Mouse (Mus musculus) limb, embryonic 14.5 days (tissue): ENCODE results near the gene Gsta1. TPM values are rescaled to one million over a fixed set of nuclear protein-coding genes. Genes with fewer than 3 reads are reported as not detected.

Experiments
- ATAC-seq: fragments of 200-750 bp; cut with Nextera tagmentation; 2 replicates; pipeline ENCODE4 v1.8.0; 2017; ENCODE audit warnings: low read depth, moderate number of reproducible peaks, moderate TSS enrichment; ENCODE audit not compliant: low FRiP score
- DNase-seq: peaks from one replicate; pipeline ENCODE4 v3.0.0-alpha.2; 2015; ENCODE audit warnings: low spot score
- H3K27ac ChIP-seq: fragments of 300-500 bp; sonication (generic); replicated peaks from 2 replicates; pipeline ENCODE4 v1.5.1; 2014; ENCODE audit warnings: low read depth, mild to moderate bottlenecking, low read length, moderate library complexity, mixed read lengths
- H3K27me3 ChIP-seq: fragments of 300-500 bp; sonication (generic); 2 replicates; pipeline ENCODE4 v1.6.1; 2014; ENCODE audit warnings: low read length, mixed read lengths; ENCODE audit not compliant: control insufficient read depth, insufficient read depth
- H3K36me3 ChIP-seq: fragments of 300-500 bp; sonication (generic); 2 replicates; pipeline ENCODE4 v1.6.1; 2014; ENCODE audit warnings: mild to moderate bottlenecking, low read length, moderate library complexity, mixed read lengths; ENCODE audit not compliant: control insufficient read depth, insufficient read depth
- H3K4me1 ChIP-seq: fragments of 300-500 bp; sonication (generic); 2 replicates; pipeline ENCODE4 v1.6.1; 2014; ENCODE audit warnings: antibody characterized with exemption, low read length, mixed read lengths; ENCODE audit not compliant: control insufficient read depth, insufficient read depth
- H3K4me2 ChIP-seq: fragments of 300-500 bp; sonication (generic); replicated peaks from 2 replicates; pipeline ENCODE4 v1.6.1; 2014; ENCODE audit warnings: low read depth, mild to moderate bottlenecking, low read length, moderate library complexity; ENCODE audit not compliant: severe bottlenecking
- H3K4me3 ChIP-seq: fragments of 300-500 bp; sonication (generic); replicated peaks from 2 replicates; pipeline ENCODE4 v1.5.1; 2014; ENCODE audit warnings: low read length
- H3K9ac ChIP-seq: fragments of 300-500 bp; sonication (generic); 2 replicates; pipeline ENCODE4 v1.6.1; 2014; ENCODE audit warnings: mild to moderate bottlenecking, low read depth, low read length, moderate library complexity; ENCODE audit not compliant: severe bottlenecking
- H3K9me3 ChIP-seq: fragments of 300-500 bp; sonication (generic); 2 replicates; pipeline ENCODE4 v1.6.1; 2016; ENCODE audit warnings: low read length; ENCODE audit not compliant: control insufficient read depth
- POLR2A ChIP-seq: fragments of 200-500 bp; IDR thresholded peaks from 2 replicates; pipeline ENCODE4 v1.8.0; 2012; ENCODE audit warnings: inconsistent platforms, mild to moderate bottlenecking, moderate library complexity, borderline replicate concordance; ENCODE audit not compliant: insufficient read depth, insufficient read length; ENCODE audit errors: extremely low read depth
- WGBS: fragments of 180-500 bp; shearing (Covaris S2); extraction: QIAGEN DNeasy Blood & Tissue Kit; methylation state at CpG from one replicate; pipeline ENCODE4 v1.1.7; 2014; 5-methylcytosine and 5-hydroxymethylcytosine counted together
- polyA plus RNA-seq, 2 experiments: library from polyadenylated mRNA; depleted of rRNA in 1 of 2; stranded (reverse) in 1 of 2; unstranded in 1 of 2; fragments of >200 nt; fragmentation: Nextera tagmentation in 1 of 2; extraction: Ambion mirVana in 1 of 2; gene quantifications; 2 replicates each; pipeline versions ENCODE4 v1.2.1 to v1.2.3; 2012 to 2014

Gene Gsta1
- polyA plus RNA-seq, 2 experiments = 0.55 to 3.2 TPM

DNA sequence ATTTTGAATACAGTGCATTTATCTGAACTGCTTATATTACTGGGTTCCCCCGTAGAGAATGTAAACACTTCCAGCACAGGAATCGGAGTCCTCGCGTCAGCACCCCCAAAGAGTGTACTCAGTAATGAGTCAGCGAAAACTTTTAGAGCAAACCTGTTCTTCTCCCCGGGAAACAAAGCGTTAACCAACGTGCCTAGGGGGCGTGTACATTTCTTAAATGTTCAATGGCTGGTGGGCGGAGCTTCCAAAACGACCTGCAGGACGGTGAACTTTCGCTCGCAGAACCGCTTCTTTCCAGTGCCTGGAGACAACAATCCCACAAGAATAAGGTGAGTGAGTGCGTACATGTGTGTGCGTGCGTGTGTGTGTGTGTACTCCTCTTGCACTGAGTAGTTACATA lies 38.7 kb upstream of the Gsta1 start:
- Histone ChIP-seq H3K9me3 (no peaks in the 10 kb centered on the region), H3K4me2 (peak overlapping the region; percentile 72), H3K9ac (peak overlapping the region; percentile 40), H3K27me3 (no peaks in the 10 kb centered on the region), H3K4me1 (no peaks in the 10 kb centered on the region; the same call in 1 of the 2 replicates), H3K36me3 (no peaks in the 10 kb centered on the region), H3K27ac (peak overlapping the region; percentile 68; the same call in 1 of the 2 replicates), H3K4me3 (peak overlapping the region; percentile 41)
- peak; percentile 91 for DNase-seq
- under 1% methylated on average over 18 of the region's 18 CpGs for WGBS
- TF ChIP-seq POLR2A = no peak
- peak; percentile 79 for ATAC-seq

DNA sequence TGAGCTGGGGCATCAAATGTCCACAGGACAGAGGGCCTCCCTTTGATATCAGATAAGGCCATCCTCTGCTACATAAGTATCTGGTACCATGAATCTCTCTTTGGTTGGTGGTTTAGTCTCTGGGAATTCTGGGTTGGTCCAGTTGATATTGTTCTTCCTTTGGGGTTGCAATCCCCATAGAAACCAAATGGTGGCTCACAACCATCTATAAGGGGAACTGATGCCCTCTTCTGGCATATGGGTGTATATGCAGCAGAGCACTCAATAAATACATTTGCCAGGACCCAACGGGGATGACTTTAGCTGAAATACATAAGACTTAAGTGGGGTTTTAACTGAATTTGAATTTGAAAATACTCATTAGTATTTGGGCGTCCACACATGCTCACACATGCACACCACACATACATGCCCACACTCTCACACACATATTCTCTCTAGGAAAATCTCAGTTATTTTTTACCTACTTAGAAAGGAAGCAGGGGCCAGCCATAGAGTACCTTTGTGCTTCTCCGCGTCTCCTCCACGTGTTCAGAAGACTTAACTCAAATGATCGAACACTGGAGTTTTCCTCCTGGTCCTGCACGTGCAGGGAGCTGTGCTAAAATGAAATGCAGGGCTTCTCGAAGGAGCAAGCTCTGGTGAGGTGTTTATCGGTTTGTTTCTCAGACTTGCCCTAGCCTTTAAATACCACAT lies 36.4 kb upstream of the Gsta1 start:
- 42% methylated on average over 9 of the region's 9 CpGs for WGBS
- H3K4me2 ChIP-seq = peak overlapping the region; percentile 72; the same call in 1 of the 2 replicates

GRCm38 (mm10) chr9:78195034-78195433 lies 35.4 kb upstream of the Gsta1 start:
- no peak for ATAC-seq
- peaks cover 12% of the 10 kb centered on the region for H3K36me3 ChIP-seq

More for the DNA sequence above, 36.4 kb upstream of the Gsta1 start:
- no peak for TF ChIP-seq POLR2A
- H3K4me3 ChIP-seq = no peak overlapping the region
- H3K36me3 ChIP-seq = peaks cover 3% of the 10 kb centered on the region
- ATAC-seq (0 out of 2 replicates have a peak, but pooled peaks have one; percentile 24), DNase-seq (peak; percentile 85)
- no peaks in the 10 kb centered on the region for H3K9me3 ChIP-seq
- H3K27me3 ChIP-seq = no peaks in the 10 kb centered on the region
- H3K27ac ChIP-seq = no peak overlapping the region
- H3K9ac ChIP-seq = no peak overlapping the region
- H3K4me1 ChIP-seq = no peaks in the 10 kb centered on the region; the same call in 1 of the 2 replicates

DNA sequence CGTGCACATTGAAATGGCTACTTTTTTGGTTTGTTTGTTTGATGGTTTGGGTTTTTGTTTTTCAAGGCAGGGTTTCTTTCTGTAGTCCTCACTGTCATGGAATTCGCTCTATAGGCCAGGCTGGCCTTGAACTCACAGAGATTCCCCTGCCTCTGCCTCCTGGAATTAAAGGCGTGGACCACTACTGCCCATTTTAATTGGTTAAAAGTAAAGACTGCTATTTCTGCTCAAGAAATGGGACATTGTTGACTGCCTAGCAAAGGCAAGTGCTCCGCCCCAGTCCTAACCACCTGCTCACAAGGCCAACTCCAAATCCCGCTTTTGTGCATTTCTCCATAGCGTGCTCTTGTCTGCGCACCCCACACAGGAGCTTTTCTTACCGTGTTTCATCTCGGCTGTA lies 32.7 kb upstream of the Gsta1 start:
- TF ChIP-seq POLR2A = no peak
- no peak overlapping the region for H3K9ac ChIP-seq
- no peaks in the 10 kb centered on the region for H3K4me1 ChIP-seq
- H3K4me3 ChIP-seq = no peak overlapping the region
- no peak overlapping the region for H3K4me2 ChIP-seq
- WGBS = 98% methylated on average over 9 of the region's 9 CpGs
- H3K27me3 ChIP-seq = no peaks in the 10 kb centered on the region
- no peak for DNase-seq
- no peak overlapping the region for H3K27ac ChIP-seq
- peaks cover 18% of the 10 kb centered on the region for H3K36me3 ChIP-seq
- H3K9me3 ChIP-seq = no peaks in the 10 kb centered on the region
- no peak for ATAC-seq

More at GRCm38 (mm10) chr9:78195034-78195433, 35.4 kb upstream of the Gsta1 start:
- Histone ChIP-seq H3K4me1 (no peaks in the 10 kb centered on the region; the same call in 1 of the 2 replicates), H3K9ac (no peak overlapping the region), H3K4me3 (no peak overlapping the region), H3K4me2 (no peak overlapping the region), H3K27me3 (no peaks in the 10 kb centered on the region), H3K9me3 (no peaks in the 10 kb centered on the region), H3K27ac (no peak overlapping the region)
- no peak for TF ChIP-seq POLR2A
- DNase-seq = no peak
- WGBS = 80% methylated on average over 11 of the region's 11 CpGs

DNA sequence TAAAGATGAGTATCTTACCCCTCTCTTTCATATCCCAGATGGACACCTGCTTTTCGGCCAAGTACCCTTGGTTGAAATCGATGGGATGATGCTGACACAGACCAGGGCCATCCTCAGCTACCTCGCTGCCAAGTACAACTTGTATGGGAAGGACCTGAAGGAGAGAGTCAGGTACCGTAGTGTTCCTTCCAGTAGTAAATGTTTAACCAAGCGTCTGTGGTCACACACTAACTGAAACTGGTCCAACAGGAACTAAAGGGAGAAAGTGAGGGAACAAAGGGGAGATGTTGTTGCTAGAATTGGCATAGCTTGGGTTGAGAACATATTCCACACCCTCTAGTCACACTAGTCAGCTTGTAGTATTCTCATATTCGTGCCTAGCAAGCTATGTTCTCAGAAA lies 26.3 kb upstream of the Gsta1 start:
- Histone ChIP-seq H3K27me3 (no peaks in the 10 kb centered on the region), H3K9ac (no peak overlapping the region), H3K4me1 (no peaks in the 10 kb centered on the region), H3K4me3 (no peak overlapping the region), H3K4me2 (no peak overlapping the region), H3K36me3 (peaks cover 47% of the 10 kb centered on the region), H3K9me3 (no peaks in the 10 kb centered on the region), H3K27ac (no peak overlapping the region)
- 88% methylated on average over 6 of the region's 6 CpGs for WGBS
- DNase-seq (no peak), ATAC-seq (no peak)
- no peak for TF ChIP-seq POLR2A
